Mouse (Mus musculus) forebrain, embryonic 16.5 days (tissue): Measurements from ENCODE around the gene Gm21887. TPM values are rescaled to one million over a fixed set of nuclear protein-coding genes. Genes with fewer than 3 reads are reported as not detected.
"Not testable (repeated sequence)": the region's sequence is repeated elsewhere in the genome, so short reads cannot be mapped to it uniquely, and the experiment has no call there.

Source experiments
- ATAC-seq: fragments of 200-750 bp; cut with Nextera tagmentation; 2 replicates; pipeline ENCODE4 v1.8.0; 2017; ENCODE audit warnings: mild to moderate bottlenecking, moderate library complexity
- H3K27ac ChIP-seq: fragments of 300-500 bp; sonication (generic); 2 replicates; pipeline ENCODE4 v1.5.1; 2014; ENCODE audit warnings: low read length, control low read depth
- H3K27me3 ChIP-seq: fragments of 300-500 bp; sonication (generic); replicated peaks from 2 replicates; pipeline ENCODE4 v1.6.1; 2014; ENCODE audit warnings: low read length; ENCODE audit not compliant: control insufficient read depth, insufficient read depth
- H3K36me3 ChIP-seq: fragments of 300-500 bp; sonication (generic); 2 replicates; pipeline ENCODE4 v1.6.1; 2014; ENCODE audit not compliant: control insufficient read depth, insufficient read depth
- H3K4me1 ChIP-seq: fragments of 300-500 bp; sonication (generic); replicated peaks from 2 replicates; pipeline ENCODE4 v1.6.1; 2014; ENCODE audit warnings: low read length; ENCODE audit not compliant: control insufficient read depth, insufficient read depth
- H3K4me2 ChIP-seq: fragments of 300-500 bp; sonication (generic); 2 replicates; pipeline ENCODE4 v1.6.1; 2014; ENCODE audit warnings: mild to moderate bottlenecking, low read length, control low read depth
- H3K4me3 ChIP-seq: fragments of 300-500 bp; sonication (generic); replicated peaks from 2 replicates; pipeline ENCODE4 v1.5.1; 2014; ENCODE audit warnings: mild to moderate bottlenecking, low read length, control low read depth
- H3K9ac ChIP-seq: fragments of 300-500 bp; sonication (generic); replicated peaks from 2 replicates; pipeline ENCODE4 v1.6.1; 2014; ENCODE audit warnings: low read depth, low read length, control low read depth
- H3K9me3 ChIP-seq: fragments of 300-500 bp; sonication (generic); 2 replicates; pipeline ENCODE4 v1.6.1; 2016; ENCODE audit warnings: low read length; ENCODE audit not compliant: control insufficient read depth
- WGBS: fragments of 180-500 bp; shearing (Covaris S2); extraction: QIAGEN DNeasy Blood & Tissue Kit; methylation state at CpG from one replicate; pipeline ENCODE4 v1.1.7; 2014; 5-methylcytosine and 5-hydroxymethylcytosine counted together
- polyA plus RNA-seq: library from polyadenylated mRNA; unstranded; fragments of >200 nt; fragmentation: Nextera tagmentation; extraction: Ambion mirVana; gene quantifications from 2 replicates; pipeline ENCODE4 v1.2.1, GENCODE M21; 2015

Gene Gm21887
- polyA plus RNA-seq: 174 and 293 TPM in 2 replicates

- H3K27me3 ChIP-seq, H3K4me1 ChIP-seq, H3K36me3 ChIP-seq: not testable (repeated sequence)
- Histone ChIP-seq H3K9ac (peak within 1 kb of the TSS; percentile 63), H3K9me3 (peaks cover 18% of the 10 kb centered on the region), H3K4me2 (peak within 1 kb of the TSS; percentile 36), H3K4me3 (peak within 1 kb of the TSS; percentile 48), H3K27ac (peak within 1 kb of the TSS; percentile 77)
- 55% methylated on average over 116 of the region's 118 CpGs for WGBS
- ATAC-seq: peak; percentile 85
These were observed at the start of gene Gm21887 for GRCm38 (mm10) chrX:170009016-170009750. Gene Gm21887 (plus strand): TSS chrX:170009659.

GRCm38 (mm10) chrX:169969337-169969736 is 40.1 kb upstream of the Gm21887 start:
- Histone ChIP-seq H3K9ac (no peak overlapping the region), H3K4me1 (no peaks in the 10 kb centered on the region), H3K27me3 (no peaks in the 10 kb centered on the region), H3K36me3 (no peaks in the 10 kb centered on the region), H3K9me3 (no peaks in the 10 kb centered on the region), H3K4me2 (no peak overlapping the region), H3K4me3 (no peak overlapping the region), H3K27ac (no peak overlapping the region)
- ATAC-seq: no peak
- 81% methylated on average over 1 of the region's 1 CpGs for WGBS

GRCm38 (mm10) chrX:169969765-169970164 is 39.7 kb upstream of the Gm21887 start:
- H3K27me3 ChIP-seq, H3K4me2 ChIP-seq, H3K27ac ChIP-seq, H3K4me3 ChIP-seq, H3K36me3 ChIP-seq, H3K9ac ChIP-seq, H3K9me3 ChIP-seq, H3K4me1 ChIP-seq: not testable (repeated sequence)
- 84% methylated on average over 3 of the region's 3 CpGs for WGBS
- peak; percentile 41 for ATAC-seq

GRCm38 (mm10) chrX:169970546-169970945 is 38.9 kb upstream of the Gm21887 start:
- not testable (repeated sequence) for H3K27me3 ChIP-seq, H3K4me1 ChIP-seq, H3K27ac ChIP-seq, H3K9ac ChIP-seq, H3K36me3 ChIP-seq, H3K4me2 ChIP-seq, H3K9me3 ChIP-seq, H3K4me3 ChIP-seq, ATAC-seq
- WGBS: 88% methylated on average over 7 of the region's 7 CpGs

- not testable (repeated sequence) for H3K4me1 ChIP-seq, H3K4me3 ChIP-seq, H3K27ac ChIP-seq, H3K9me3 ChIP-seq, H3K27me3 ChIP-seq, H3K9ac ChIP-seq, H3K4me2 ChIP-seq, H3K36me3 ChIP-seq, ATAC-seq
- 91% methylated on average over 6 of the region's 6 CpGs for WGBS
These were observed 37.9 kb upstream of the Gm21887 start for GRCm38 (mm10) chrX:169971562-169971961.

- H3K9me3 ChIP-seq, H3K4me1 ChIP-seq, H3K27me3 ChIP-seq, H3K36me3 ChIP-seq, H3K27ac ChIP-seq, H3K4me2 ChIP-seq, H3K4me3 ChIP-seq, H3K9ac ChIP-seq: not testable (repeated sequence)
- WGBS: 75% methylated on average over 2 of the region's 2 CpGs
- peak; percentile 6; the same call in 1 of the 2 replicates for ATAC-seq
These were observed 37.3 kb upstream of the Gm21887 start for GRCm38 (mm10) chrX:169972131-169972530.

GRCm38 (mm10) chrX:169972791-169973494 is 36.5 kb upstream of the Gm21887 start:
- WGBS: 75% methylated on average over 6 of the region's 6 CpGs
- not testable (repeated sequence) for H3K9me3 ChIP-seq, H3K4me1 ChIP-seq, H3K27me3 ChIP-seq, H3K4me2 ChIP-seq, H3K36me3 ChIP-seq, H3K4me3 ChIP-seq, H3K27ac ChIP-seq, H3K9ac ChIP-seq, ATAC-seq

GRCm38 (mm10) chrX:169973806-169974205 is 35.7 kb upstream of the Gm21887 start:
- not testable (repeated sequence) for H3K9me3 ChIP-seq, H3K36me3 ChIP-seq, H3K27me3 ChIP-seq, H3K27ac ChIP-seq, H3K4me3 ChIP-seq, H3K9ac ChIP-seq, H3K4me2 ChIP-seq, H3K4me1 ChIP-seq, ATAC-seq
- WGBS: 59% methylated on average over 3 of the region's 3 CpGs

- not testable (repeated sequence) for H3K9ac ChIP-seq, ATAC-seq, H3K27me3 ChIP-seq, H3K27ac ChIP-seq, H3K4me2 ChIP-seq, H3K4me3 ChIP-seq, H3K4me1 ChIP-seq, H3K9me3 ChIP-seq, H3K36me3 ChIP-seq
- WGBS: 60% methylated on average over 4 of the region's 4 CpGs
These were observed 35.0 kb upstream of the Gm21887 start for GRCm38 (mm10) chrX:169974456-169974855.
